Mouse (Mus musculus): ENCODE measurements around the gene Cdkn3. TPM values are rescaled to one million over a fixed set of nuclear protein-coding genes. Genes with fewer than 3 reads are reported as not detected.
A peak's percentile ranks its signal among the peaks of the same experiment; 100 is the strongest.

Gene Cdkn3
- polyA plus RNA-seq, 2 experiments = 23.4 to 46.6 TPM

DNA sequence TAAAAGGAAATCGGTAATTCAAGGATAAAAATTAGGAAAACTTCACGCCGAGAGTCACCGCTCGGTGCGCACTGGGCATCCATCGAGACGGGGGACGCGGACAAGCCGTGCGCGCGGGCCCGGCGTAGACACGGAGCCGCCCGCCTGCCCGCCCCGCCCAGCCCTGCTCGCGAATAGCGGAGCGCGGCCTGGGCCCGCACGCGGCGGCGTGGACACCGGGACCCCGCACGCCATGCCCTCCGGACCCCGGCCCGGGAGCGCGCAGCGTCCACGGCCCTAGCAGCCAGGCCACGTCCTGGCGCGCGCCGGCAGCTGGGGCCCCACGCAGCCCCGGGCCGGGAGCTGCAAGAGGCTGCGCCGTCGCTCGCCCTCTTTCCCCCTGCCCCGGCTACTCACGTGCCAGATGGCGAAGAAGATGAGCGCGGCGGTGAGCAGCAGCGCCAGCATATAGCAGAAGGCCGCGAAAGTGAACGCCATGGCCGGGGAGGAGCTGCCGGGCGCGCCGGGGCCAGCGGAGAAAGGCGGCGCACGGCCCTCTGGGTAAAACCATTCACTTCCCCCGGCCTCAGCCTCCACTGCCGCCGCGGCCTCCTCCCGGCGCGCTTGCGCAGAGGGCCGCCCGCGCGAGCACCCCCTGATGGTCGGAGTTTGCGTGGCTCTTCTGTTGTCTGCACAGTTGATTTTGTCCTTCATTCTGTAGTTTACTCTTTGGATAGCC lies 27.6 kb downstream of the Cdkn3 start, which contains the start of gene Cnih1:
Gene Cnih1 (minus strand): TSS at position 625 of the 718 bp plus-strand sequence.
- H3K4me2 ChIP-seq (replicated peaks; ENCODE audit: low read depth, low read length, severe bottlenecking) = peak within 1 kb of the TSS; percentile 46
- ATAC-seq (ENCODE audit: low FRiP score, low read depth) (peak; percentile 95), DNase-seq (ENCODE audit: low spot score) (peak; percentile 92)
- TF ChIP-seq POLR2A (IDR thresholded peaks at IDR 0.05; ENCODE audit: borderline replicate concordance, extremely low read depth, insufficient read depth, insufficient read length) = peak; percentile 29; the same call in 1 of the 2 replicates
- H3K9me3 ChIP-seq (ENCODE audit: control insufficient read depth, low read length) = no peaks in the 10 kb centered on the region
- peak within 1 kb of the TSS; percentile 99 for H3K27ac ChIP-seq (replicated peaks; ENCODE audit: low read depth, low read length)
- peaks cover 25% of the 10 kb centered on the region for H3K4me1 ChIP-seq (ENCODE audit: control insufficient read depth, insufficient read depth, low read length)
- peaks cover 8% of the 10 kb centered on the region for H3K36me3 ChIP-seq (ENCODE audit: control insufficient read depth, insufficient read depth, low read length)
- H3K9ac ChIP-seq (ENCODE audit: low read depth, low read length, severe bottlenecking) = peak within 1 kb of the TSS; percentile 98
- peak within 1 kb of the TSS; percentile 97 for H3K4me3 ChIP-seq (replicated peaks; ENCODE audit: low read length)
- WGBS = under 1% methylated on average over 67 of the region's 86 CpGs
- H3K27me3 ChIP-seq (ENCODE audit: control insufficient read depth, insufficient read depth, low read length) = no peaks in the 10 kb centered on the region

GRCm38 (mm10) chr14:46788505-46788901 lies 28.2 kb downstream of the Cdkn3 start:
- H3K9ac ChIP-seq (ENCODE audit: low read depth, low read length, severe bottlenecking) = no peak overlapping the region
- H3K27me3 ChIP-seq (ENCODE audit: control insufficient read depth, insufficient read depth, low read length) = no peaks in the 10 kb centered on the region
- no peak for TF ChIP-seq POLR2A (IDR thresholded peaks at IDR 0.05; ENCODE audit: borderline replicate concordance, extremely low read depth, insufficient read depth, insufficient read length)
- H3K4me1 ChIP-seq (ENCODE audit: control insufficient read depth, insufficient read depth, low read length) = peaks cover 25% of the 10 kb centered on the region
- no peak for DNase-seq (ENCODE audit: low spot score)
- ATAC-seq (ENCODE audit: low FRiP score, low read depth) = no peak
- H3K4me2 ChIP-seq (replicated peaks; ENCODE audit: low read depth, low read length, severe bottlenecking) = peak overlapping the region; percentile 46
- H3K27ac ChIP-seq (replicated peaks; ENCODE audit: low read depth, low read length) = peak overlapping the region; percentile 99; the same call in 1 of the 2 replicates
- peak overlapping the region; percentile 97 for H3K4me3 ChIP-seq (replicated peaks; ENCODE audit: low read length)
- WGBS = 32% methylated on average over 8 of the region's 8 CpGs
- H3K36me3 ChIP-seq (ENCODE audit: control insufficient read depth, insufficient read depth, low read length) = peaks cover 6% of the 10 kb centered on the region
- no peaks in the 10 kb centered on the region for H3K9me3 ChIP-seq (ENCODE audit: control insufficient read depth, low read length)

- WGBS = 73% methylated on average over 4 of the region's 4 CpGs
- Histone ChIP-seq H3K9ac (ENCODE audit: low read depth, low read length, severe bottlenecking) (no peak overlapping the region), H3K4me3 (replicated peaks; ENCODE audit: low read length) (no peak overlapping the region), H3K4me2 (replicated peaks; ENCODE audit: low read depth, low read length, severe bottlenecking) (no peak overlapping the region), H3K27me3 (ENCODE audit: control insufficient read depth, insufficient read depth, low read length) (no peaks in the 10 kb centered on the region), H3K36me3 (ENCODE audit: control insufficient read depth, insufficient read depth, low read length) (no peaks in the 10 kb centered on the region), H3K9me3 (ENCODE audit: control insufficient read depth, low read length) (no peaks in the 10 kb centered on the region), H3K27ac (replicated peaks; ENCODE audit: low read depth, low read length) (no peak overlapping the region), H3K4me1 (ENCODE audit: control insufficient read depth, insufficient read depth, low read length) (peaks cover 12% of the 10 kb centered on the region)
- no peak for DNase-seq (ENCODE audit: low spot score)
- TF ChIP-seq POLR2A (IDR thresholded peaks at IDR 0.05; ENCODE audit: borderline replicate concordance, extremely low read depth, insufficient read depth, insufficient read length) = no peak
- no peak for ATAC-seq (ENCODE audit: low FRiP score, low read depth)
Measured at GRCm38 (mm10) chr14:46790303-46790702, 30.0 kb downstream of the Cdkn3 start.

- no peak for TF ChIP-seq POLR2A (IDR thresholded peaks at IDR 0.05; ENCODE audit: borderline replicate concordance, extremely low read depth, insufficient read depth, insufficient read length)
- no peak overlapping the region for H3K4me3 ChIP-seq (replicated peaks; ENCODE audit: low read length)
- H3K9ac ChIP-seq (ENCODE audit: low read depth, low read length, severe bottlenecking) = no peak overlapping the region
- 89% methylated on average over 6 of the region's 6 CpGs for WGBS
- no peak for ATAC-seq (ENCODE audit: low FRiP score, low read depth)
- no peaks in the 10 kb centered on the region for H3K36me3 ChIP-seq (ENCODE audit: control insufficient read depth, insufficient read depth, low read length)
- H3K4me1 ChIP-seq (ENCODE audit: control insufficient read depth, insufficient read depth, low read length) = peaks cover 10% of the 10 kb centered on the region
- H3K4me2 ChIP-seq (replicated peaks; ENCODE audit: low read depth, low read length, severe bottlenecking) = no peak overlapping the region
- no peak overlapping the region for H3K27ac ChIP-seq (replicated peaks; ENCODE audit: low read depth, low read length)
- DNase-seq (ENCODE audit: low spot score) = no peak
- H3K9me3 ChIP-seq (ENCODE audit: control insufficient read depth, low read length) = no peaks in the 10 kb centered on the region
- no peaks in the 10 kb centered on the region for H3K27me3 ChIP-seq (ENCODE audit: control insufficient read depth, insufficient read depth, low read length)
Measured at GRCm38 (mm10) chr14:46790723-46791122, 30.4 kb downstream of the Cdkn3 start.

- DNase-seq (ENCODE audit: low spot score) (no peak), ATAC-seq (ENCODE audit: low FRiP score, low read depth) (no peak)
- Histone ChIP-seq H3K27me3 (ENCODE audit: control insufficient read depth, insufficient read depth, low read length) (no peaks in the 10 kb centered on the region), H3K4me1 (ENCODE audit: control insufficient read depth, insufficient read depth, low read length) (no peaks in the 10 kb centered on the region), H3K4me2 (replicated peaks; ENCODE audit: low read depth, low read length, severe bottlenecking) (no peak overlapping the region), H3K9ac (ENCODE audit: low read depth, low read length, severe bottlenecking) (no peak overlapping the region), H3K27ac (replicated peaks; ENCODE audit: low read depth, low read length) (no peak overlapping the region), H3K4me3 (replicated peaks; ENCODE audit: low read length) (no peak overlapping the region), H3K36me3 (ENCODE audit: control insufficient read depth, insufficient read depth, low read length) (no peaks in the 10 kb centered on the region), H3K9me3 (ENCODE audit: control insufficient read depth, low read length) (no peaks in the 10 kb centered on the region)
- TF ChIP-seq POLR2A (IDR thresholded peaks at IDR 0.05; ENCODE audit: borderline replicate concordance, extremely low read depth, insufficient read depth, insufficient read length) = no peak
- WGBS = 79% methylated on average over 5 of the region's 5 CpGs
Measured at GRCm38 (mm10) chr14:46794157-46794556, 33.8 kb downstream of the Cdkn3 start.
